Mouse (Mus musculus) liver, adult 2 months (tissue): ENCODE measurements at regions not wholly inside any gene's neighbourhood (a gene's known extent, or its start where the extent isn't known, plus 50 kb on each side); places are given as distances from the start of the nearest gene placed in this dataset.
"Not testable (repeated sequence)": the region's sequence is repeated elsewhere in the genome, so short reads cannot be mapped to it uniquely, and the experiment has no call there.

Experiments
- DNase-seq: peaks from one replicate; pipeline ENCODE4 v3.0.0-alpha.2; 2011; ENCODE audit warnings: low read depth, low spot score; ENCODE audit errors: extremely low read depth
- H3K27ac ChIP-seq: fragments of 200-500 bp; replicated peaks from 2 replicates; pipeline ENCODE4 v1.5.1; 2012; ENCODE audit warnings: low read depth, mild to moderate bottlenecking, control low read depth, inconsistent platforms, low read length; ENCODE audit not compliant: insufficient read depth
- H3K27me3 ChIP-seq: fragments of 200-500 bp; 2 replicates; pipeline ENCODE4 v1.6.1; 2012; ENCODE audit warnings: mild to moderate bottlenecking, moderate library complexity, low read length, inconsistent platforms; ENCODE audit not compliant: control insufficient read depth, insufficient read depth
- H3K36me3 ChIP-seq: fragments of 200-500 bp; 2 replicates; pipeline ENCODE4 v1.6.1; 2012; ENCODE audit warnings: low read length, inconsistent platforms; ENCODE audit not compliant: control insufficient read depth, insufficient read depth
- H3K4me1 ChIP-seq: fragments of 200-500 bp; 2 replicates; pipeline ENCODE4 v1.6.1; 2011; ENCODE audit warnings: low read length; ENCODE audit not compliant: control insufficient read depth, insufficient read depth
- H3K4me3 ChIP-seq: fragments of 200-500 bp; 2 replicates; pipeline ENCODE4 v1.5.1; 2011; ENCODE audit warnings: low read depth, mild to moderate bottlenecking, control low read depth, low read length, moderate library complexity; ENCODE audit not compliant: insufficient read depth
- H3K79me2 ChIP-seq: fragments of 200-500 bp; 2 replicates; pipeline ENCODE4 v1.6.1; 2012; ENCODE audit warnings: inconsistent platforms, mild to moderate bottlenecking, low read length, moderate library complexity; ENCODE audit not compliant: control insufficient read depth, insufficient read depth
- H3K9ac ChIP-seq: fragments of 200-500 bp; 2 replicates; pipeline ENCODE4 v1.6.1; 2012; ENCODE audit warnings: low read depth, mild to moderate bottlenecking, control low read depth, inconsistent platforms, low read length
- CTCF ChIP-seq: fragments of 200-500 bp; IDR thresholded peaks from 2 replicates; pipeline ENCODE4 v1.5.1; 2011; ENCODE audit warnings: low read depth, low read length, control low read depth
- POLR2A ChIP-seq: fragments of 200-500 bp; IDR thresholded peaks from 2 replicates; pipeline ENCODE4 v1.6.1; 2011; ENCODE audit warnings: low read length, control low read depth; ENCODE audit not compliant: insufficient read depth; ENCODE audit errors: extremely low read depth
- WGBS: fragments of 180-500 bp; shearing (Covaris S2); methylation state at CpG from one replicate; pipeline ENCODE4 v1.1.7; 2018; 5-methylcytosine and 5-hydroxymethylcytosine counted together

- not testable (repeated sequence) for H3K27me3 ChIP-seq, H3K4me1 ChIP-seq, H3K4me3 ChIP-seq, H3K9ac ChIP-seq, H3K79me2 ChIP-seq, H3K27ac ChIP-seq, DNase-seq, H3K36me3 ChIP-seq
- 78% methylated on average over 2 of the region's 2 CpGs for WGBS
These were observed 424.2 kb downstream of the Cdh10 start for GRCm38 (mm10) chr15:19242962-19243361.

- DNase-seq, result no peak
- TF ChIP-seq POLR2A, result no peak
- no peak for TF ChIP-seq CTCF
- Histone ChIP-seq H3K36me3 (no peaks in the 10 kb centered on the region), H3K79me2 (no peaks in the 10 kb centered on the region), H3K27me3 (no peaks in the 10 kb centered on the region), H3K27ac (no peak overlapping the region), H3K4me3 (no peak overlapping the region), H3K4me1 (no peaks in the 10 kb centered on the region), H3K9ac (no peak overlapping the region)
- WGBS, result 69% methylated on average over 4 of the region's 4 CpGs
These were observed 428.7 kb downstream of the Cdh10 start for GRCm38 (mm10) chr15:19247489-19247888.

- Histone ChIP-seq H3K36me3 (no peaks in the 10 kb centered on the region), H3K27me3 (no peaks in the 10 kb centered on the region), H3K4me3 (no peak overlapping the region), H3K9ac (no peak overlapping the region), H3K4me1 (no peaks in the 10 kb centered on the region), H3K79me2 (no peaks in the 10 kb centered on the region), H3K27ac (no peak overlapping the region)
- TF ChIP-seq POLR2A (no peak), CTCF (no peak)
- WGBS, result 47% methylated on average over 10 of the region's 10 CpGs
- DNase-seq, result peak; percentile 7
These were observed 457.4 kb downstream of the Cdh10 start for GRCm38 (mm10) chr15:19275968-19276826.

- Histone ChIP-seq H3K79me2 (no peaks in the 10 kb centered on the region), H3K9ac (no peak overlapping the region), H3K4me1 (no peaks in the 10 kb centered on the region), H3K4me3 (no peak overlapping the region), H3K27ac (no peak overlapping the region), H3K27me3 (no peaks in the 10 kb centered on the region), H3K36me3 (no peaks in the 10 kb centered on the region)
- TF ChIP-seq POLR2A, result no peak
- no peak for TF ChIP-seq CTCF
- no peak for DNase-seq
- WGBS, result 89% methylated on average over 1 of the region's 1 CpGs
These were observed 497.6 kb downstream of the Cdh10 start for GRCm38 (mm10) chr15:19316380-19316779.

- TF ChIP-seq POLR2A, result no peak
- Histone ChIP-seq H3K36me3 (no peaks in the 10 kb centered on the region), H3K79me2 (no peaks in the 10 kb centered on the region), H3K9ac (no peak overlapping the region), H3K4me1 (no peaks in the 10 kb centered on the region), H3K27ac (no peak overlapping the region), H3K4me3 (no peak overlapping the region), H3K27me3 (no peaks in the 10 kb centered on the region)
- 51% methylated on average over 1 of the region's 1 CpGs for WGBS
- no peak for DNase-seq
These were observed 537.6 kb downstream of the Cdh10 start for GRCm38 (mm10) chr15:19356322-19356721.

GRCm38 (mm10) chr15:19360650-19361049, 541.9 kb downstream of the Cdh10 start:
- Histone ChIP-seq H3K4me3 (no peak overlapping the region), H3K4me1 (no peaks in the 10 kb centered on the region), H3K9ac (no peak overlapping the region), H3K36me3 (no peaks in the 10 kb centered on the region), H3K27me3 (no peaks in the 10 kb centered on the region), H3K27ac (no peak overlapping the region), H3K79me2 (no peaks in the 10 kb centered on the region)
- no peak for DNase-seq
- TF ChIP-seq CTCF, result no peak
- no peak for TF ChIP-seq POLR2A
- whole genome bisulfite sequencing, result 39% methylated on average over 3 of the region's 3 CpGs
